Mouse (Mus musculus) CD4-positive, CD25-positive, alpha-beta regulatory T cell, adult 4 months (primary cell): ENCODE data around the gene Gm12248. TPM values are rescaled to one million over a fixed set of nuclear protein-coding genes. Genes with fewer than 3 reads are reported as not detected.

Source experiments
- ATAC-seq: one replicate; pipeline ENCODE4 v1.8.0; 2017
- polyA plus RNA-seq, 2 experiments: library from polyadenylated mRNA; unstranded; fragments of 100-300 nt; shearing (Covaris generic); gene quantifications; one replicate each; pipeline ENCODE4 v1.2.1; 2017

The Gm12248 gene
- polyA plus RNA-seq, result under 1 TPM; 0.38 to 0.71 TPM

DNA sequence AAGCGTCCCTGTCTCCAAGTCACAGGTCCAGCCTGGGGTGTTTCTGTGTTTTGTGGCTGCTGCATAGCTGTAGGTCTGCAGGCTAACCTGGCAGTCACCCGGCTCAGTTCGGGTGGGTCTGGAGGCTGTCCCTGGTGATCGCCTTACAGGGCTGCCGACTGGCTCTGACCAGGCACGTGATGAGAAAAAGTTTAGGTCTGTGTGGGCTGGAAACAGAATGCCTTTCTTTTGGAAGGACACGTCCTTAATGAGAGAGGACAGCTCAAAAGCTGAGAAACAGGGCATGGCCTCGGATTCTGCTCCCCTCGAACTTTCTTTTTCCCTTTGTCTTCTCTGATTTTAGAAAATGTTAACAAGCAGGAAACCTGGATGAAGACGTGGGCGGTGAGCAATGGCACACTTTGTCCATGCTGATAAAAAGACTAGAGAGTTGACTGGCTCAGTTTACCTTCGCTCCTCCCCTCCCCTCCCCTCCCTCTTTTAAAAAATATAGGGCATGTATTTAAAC lies at the start of gene Gm12248:
TSS of gene Gm12248 (minus strand) at position 114 of the 508 bp plus-strand sequence.
- no peak for ATAC-seq

GRCm38 (mm10) chr11:58139466-58139865 lies 46.5 kb upstream of the Gm12248 start:
- ATAC-seq, result peak; percentile 63

GRCm38 (mm10) chr11:58138821-58139220 lies 45.9 kb upstream of the Gm12248 start:
- ATAC-seq, result no peak

- no peak for ATAC-seq
These were observed 43.7 kb upstream of the Gm12248 start for GRCm38 (mm10) chr11:58136677-58137076.

GRCm38 (mm10) chr11:58135296-58135695 lies 42.4 kb upstream of the Gm12248 start:
- no peak for ATAC-seq

DNA sequence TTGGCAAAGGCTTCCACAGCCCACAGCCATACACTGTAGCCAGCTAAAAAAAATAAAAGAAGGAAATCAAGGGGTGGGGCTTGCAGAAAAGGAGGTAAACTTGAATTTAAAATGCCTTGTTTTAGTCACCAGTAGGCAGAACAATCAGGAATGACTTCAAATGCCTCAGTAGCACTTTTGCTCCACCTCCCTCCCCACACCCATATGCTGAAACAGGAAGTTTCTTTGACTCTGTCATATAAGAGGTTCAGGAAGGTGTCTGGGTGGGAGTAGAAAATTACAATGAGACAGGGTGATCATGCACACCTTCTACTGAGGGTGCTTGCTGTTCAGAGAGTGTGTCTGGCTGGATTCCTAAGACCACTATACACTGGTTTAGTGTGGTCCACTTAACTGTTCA lies 41.9 kb upstream of the Gm12248 start:
- ATAC-seq, result peak; percentile 49

GRCm38 (mm10) chr11:58132026-58132425 lies 39.1 kb upstream of the Gm12248 start:
- no peak for ATAC-seq

DNA sequence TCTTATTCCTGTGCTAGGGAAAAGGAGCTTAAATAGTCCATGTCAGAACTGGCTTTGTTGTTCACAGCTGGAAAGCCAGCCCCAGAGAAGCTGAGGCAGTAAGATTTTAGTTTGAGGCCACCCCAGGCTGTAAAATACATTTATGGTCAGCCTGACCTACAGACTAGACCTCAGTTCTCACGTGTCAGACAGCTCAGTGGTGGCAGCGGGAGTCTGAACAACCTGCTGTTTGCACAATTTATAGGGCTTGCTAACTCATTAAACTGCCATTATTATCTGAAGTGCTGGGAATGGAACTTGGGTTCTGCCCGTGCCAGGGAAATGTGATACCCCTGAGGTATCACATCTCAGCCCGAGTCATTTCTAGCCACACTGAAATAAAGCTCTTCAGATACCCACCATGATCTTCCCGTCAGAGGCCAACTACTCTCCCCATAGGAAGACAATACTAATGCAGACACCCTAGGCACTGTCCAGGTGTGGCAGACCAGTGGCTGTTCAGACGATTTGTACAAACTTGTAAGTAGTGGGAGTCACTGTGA lies 36.4 kb upstream of the Gm12248 start:
- no peak for ATAC-seq

- no peak for ATAC-seq
These were observed 34.6 kb upstream of the Gm12248 start for GRCm38 (mm10) chr11:58127544-58127943.

DNA sequence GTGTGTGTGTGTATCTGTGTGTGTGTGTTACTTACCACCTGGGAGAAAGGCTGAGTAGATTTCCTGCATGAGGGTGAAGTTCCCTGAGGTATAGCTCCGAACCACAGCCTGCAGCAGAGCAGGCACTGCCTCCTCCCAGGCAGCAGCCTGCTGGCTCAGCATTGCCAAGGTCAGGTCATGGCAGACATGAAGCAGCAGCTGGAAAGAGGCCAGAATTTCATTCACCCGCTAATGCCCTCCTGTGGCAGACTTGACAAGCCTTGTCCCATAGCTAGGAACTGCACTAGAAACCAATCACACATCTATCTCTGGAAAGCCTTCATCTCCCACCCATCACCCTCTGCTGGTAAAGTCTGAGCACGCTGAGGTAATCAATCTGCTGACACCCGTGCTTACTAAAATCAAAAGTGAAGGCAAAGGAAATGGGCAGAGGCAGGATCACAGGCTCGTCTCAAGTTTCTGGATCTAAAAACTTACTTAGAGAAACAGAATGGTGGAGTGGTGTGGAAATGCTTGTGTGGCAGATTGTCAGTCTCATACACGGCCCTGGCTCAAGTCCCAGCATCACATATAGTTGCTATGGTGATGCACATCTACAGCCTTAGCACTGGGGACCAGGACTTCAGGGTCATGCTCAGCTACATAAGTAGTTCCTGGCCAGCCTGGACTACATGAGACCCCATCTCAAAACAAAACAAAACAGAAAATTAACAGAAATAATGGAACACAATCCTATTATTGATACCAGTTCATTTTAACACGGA lies 33.6 kb upstream of the Gm12248 start:
- ATAC-seq, result no peak

GRCm38 (mm10) chr11:58125021-58125420 lies 32.1 kb upstream of the Gm12248 start:
- ATAC-seq, result no peak

GRCm38 (mm10) chr11:58123711-58124110 lies 30.8 kb upstream of the Gm12248 start:
- no peak for ATAC-seq

GRCm38 (mm10) chr11:58121351-58121750 lies 28.4 kb upstream of the Gm12248 start:
- no peak for ATAC-seq

DNA sequence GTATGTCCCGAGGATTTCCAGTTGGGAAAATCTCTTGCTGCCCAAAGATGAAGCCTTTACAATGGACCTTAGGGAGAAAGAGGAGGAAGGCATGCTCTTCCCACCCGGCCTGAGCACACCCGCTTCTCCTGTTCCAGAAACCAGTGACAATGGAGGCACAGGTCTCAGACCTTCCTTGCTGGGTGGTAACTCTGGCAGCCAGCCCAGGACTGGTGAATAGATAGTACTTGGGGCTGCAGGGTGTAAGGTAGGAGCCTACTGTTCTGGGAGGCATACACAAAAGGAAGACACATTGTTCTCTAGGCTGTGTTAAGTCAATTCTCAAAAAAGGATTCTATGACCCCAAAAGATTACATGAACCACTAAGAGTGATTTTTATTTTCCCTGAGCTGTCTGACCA lies 27.7 kb upstream of the Gm12248 start:
- ATAC-seq, result no peak

- ATAC-seq, result no peak
These were observed 24.2 kb upstream of the Gm12248 start for GRCm38 (mm10) chr11:58117044-58117652.

- no peak for ATAC-seq
These were observed 23.6 kb upstream of the Gm12248 start for GRCm38 (mm10) chr11:58116560-58116959.

- no peak for ATAC-seq
These were observed 14.9 kb upstream of the Gm12248 start for GRCm38 (mm10) chr11:58107664-58108337.

DNA sequence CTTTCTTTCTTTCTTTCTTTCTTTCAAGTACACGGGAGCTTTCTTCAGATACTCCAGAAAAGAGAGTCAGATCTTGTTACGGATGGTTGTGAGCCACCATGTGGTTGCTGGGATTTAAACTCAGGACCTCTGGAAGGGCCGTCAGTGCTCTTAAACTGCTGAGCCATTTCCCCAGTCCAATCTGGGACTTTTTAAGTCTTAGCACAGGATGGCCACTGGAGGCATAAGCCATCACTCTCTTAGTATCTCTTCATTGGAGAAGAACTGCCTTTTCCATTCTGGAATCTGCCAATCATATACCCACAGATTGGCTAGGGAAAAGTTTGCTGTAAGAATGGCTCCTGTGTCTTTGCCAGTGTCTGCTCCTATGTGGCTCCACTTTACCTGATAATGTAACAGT lies 14.1 kb upstream of the Gm12248 start:
- no peak for ATAC-seq

DNA sequence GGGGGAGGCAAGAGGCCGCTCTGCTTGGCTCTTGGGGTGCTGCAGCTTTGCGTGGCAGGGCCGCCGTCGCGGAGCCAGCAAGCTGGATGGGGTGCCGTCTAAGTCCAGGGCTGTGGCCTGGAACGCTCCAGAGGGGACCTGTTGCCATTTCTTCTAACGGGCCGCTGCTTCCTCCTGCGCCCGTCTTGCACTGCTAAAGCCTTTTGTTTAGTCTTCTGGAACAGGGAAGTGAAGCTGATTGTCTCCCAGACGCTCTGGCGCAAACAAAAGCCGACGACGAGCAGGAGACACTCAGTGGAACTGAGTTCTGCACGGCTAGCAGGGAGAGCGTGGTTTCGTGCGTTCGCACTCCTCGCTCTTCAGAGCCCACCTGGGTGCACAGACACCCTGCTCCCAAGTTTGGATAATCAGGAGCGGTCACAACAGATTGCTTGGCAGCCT lies 11.4 kb upstream of the Gm12248 start:
- peak; percentile 22 for ATAC-seq

- peak; percentile 95 for ATAC-seq
These were observed 10.9 kb upstream of the Gm12248 start, which contains the start of gene Cnot8 for GRCm38 (mm10) chr11:58103697-58104306. Gene Cnot8, plus strand, starts transcription at chr11:58104153.

DNA sequence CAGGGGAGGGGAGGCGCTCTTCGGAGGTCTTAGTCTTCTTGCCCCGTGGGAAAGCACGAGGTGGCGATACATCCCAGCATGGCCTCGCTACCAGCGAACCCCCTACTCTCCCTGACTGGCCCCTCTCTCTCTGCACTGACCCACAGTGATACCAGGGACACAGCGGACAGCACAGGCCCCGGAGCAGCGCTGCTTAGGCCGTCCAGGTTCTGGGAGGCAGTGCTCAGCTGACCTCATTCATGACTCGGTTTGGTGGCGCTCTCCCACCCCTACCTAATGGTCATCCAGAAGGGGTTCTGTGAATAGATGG lies 10.4 kb upstream of the Gm12248 start:
- ATAC-seq, result no peak

- ATAC-seq, result no peak
These were observed 9.8 kb upstream of the Gm12248 start for GRCm38 (mm10) chr11:58102581-58103343.
